Comparison of ENCODE assay signal across 9 mouse cellular contexts in the genomic region with DNA sequence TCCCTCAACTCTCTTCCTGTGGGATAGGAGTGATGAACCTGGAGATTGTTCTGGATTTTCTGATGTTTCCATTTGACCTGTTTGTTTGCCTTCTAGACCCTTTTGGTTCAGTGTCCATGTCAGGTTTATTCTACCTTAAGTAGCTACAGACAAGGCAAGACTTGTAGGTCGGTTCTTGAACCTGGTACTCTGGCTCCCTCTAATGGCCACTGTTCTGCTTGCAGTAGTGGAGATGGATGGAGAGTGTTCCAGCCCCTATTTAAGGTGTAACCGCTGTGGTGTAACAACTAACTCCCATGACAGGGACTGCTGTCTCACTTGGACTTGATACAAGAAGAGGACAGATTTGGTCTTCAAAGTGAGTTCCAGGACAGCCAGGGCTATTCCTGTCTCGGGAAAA. TPM values are rescaled to one million over a fixed set of nuclear protein-coding genes. Genes with fewer than 3 reads are reported as not detected.
DNase-seq lines count a peak whose midpoint lies in the region; ATAC-seq and TF ChIP-seq lines count a peak whose summit lies in the region.
"Had no signal": no experiment of that assay in that cellular context is flagged by ENCODE, and none has a peak within 500 bp of the region (broad histone marks: within the 10 kb centered on the region; RNA-seq: fewer than 3 reads in every experiment).

No protein-coding gene starts in this region.

- no peak overlapping the region for H3K9ac ChIP-seq in liver, postnatal 0 days (replicated peaks)
- H3K9ac ChIP-seq: liver, embryonic 15.5 days had no signal

- peak; percentile 67; the same call in 1 of the 2 replicates for ATAC-seq in liver, postnatal 0 days

- H3K4me3 ChIP-seq in cerebellum, adult 2 months (replicated peaks; ENCODE audit: insufficient read depth, low read depth, low read length): no peak overlapping the region
- no peak overlapping the region for H3K4me3 ChIP-seq in gastrocnemius, adult 2 months
- H3K4me3 ChIP-seq in liver, postnatal 0 days (ENCODE audit: low read depth, low read length): no peak overlapping the region
- H3K4me3 ChIP-seq: liver, embryonic 15.5 days had no signal

- no peaks in the 10 kb centered on the region for H3K36me3 ChIP-seq in liver, postnatal 0 days (replicated peaks; ENCODE audit: insufficient read depth, low read length)
- H3K36me3 ChIP-seq: liver, embryonic 15.5 days had no signal

- TF ChIP-seq EP300 in liver, postnatal 0 days (IDR thresholded peaks at IDR 0.05; ENCODE audit: low read depth): no peak

- no peak for TF ChIP-seq POLR2A in cerebellum, adult 2 months (IDR thresholded peaks at IDR 0.05; ENCODE audit: borderline replicate concordance, insufficient read depth, low read length)

- no peaks in the 10 kb centered on the region for H3K4me1 ChIP-seq in cerebellum, adult 2 months (ENCODE audit: control insufficient read depth, insufficient read depth, low read length)
- no peaks in the 10 kb centered on the region for H3K4me1 ChIP-seq in liver, postnatal 0 days (ENCODE audit: insufficient read depth)

- no peaks in the 10 kb centered on the region for H3K27me3 ChIP-seq in cerebellum, adult 2 months (ENCODE audit: control insufficient read depth, insufficient read depth, low read length)
- no peaks in the 10 kb centered on the region for H3K27me3 ChIP-seq in liver, postnatal 0 days (ENCODE audit: insufficient read depth, low read length)
- H3K27me3 ChIP-seq: liver, embryonic 15.5 days had no signal

- peak; percentile 93 for DNase-seq in CD4-positive, CD25-positive, alpha-beta regulatory T cell, adult 2 months (ENCODE audit: low read depth, low spot score)
- peak; percentile 78 for DNase-seq in MEL-GATA-1-ER (ENCODE audit: extremely low read depth, low read depth)
- peak; percentile 69 to 79 for DNase-seq in cerebellum, adult 2 months
- DNase-seq in gastrocnemius, adult 2 months: peak; percentile 81
- peak; percentile 81 to 85 for DNase-seq in kidney, postnatal 4 days
- peak; percentile 79 for DNase-seq in liver, postnatal 0 days
- peak; percentile 73 for DNase-seq in right cerebral cortex, adult 18-20 months
- DNase-seq in urinary bladder, postnatal 36 days (ENCODE audit: low spot score in 2 of 2): peak; percentile 59

- intact Hi-C loops in gastrocnemius, adult 2 months (cut with DNase I): no loop called here

- H3K9me3 ChIP-seq in liver, postnatal 0 days (ENCODE audit: low read length): no peaks in the 10 kb centered on the region
- H3K9me3 ChIP-seq: liver, embryonic 15.5 days had no signal

- no peak overlapping the region for H3K27ac ChIP-seq in cerebellum, adult 2 months (ENCODE audit: insufficient read depth, low read length)
- peak overlapping the region; percentile 24; the same call in 1 of the 2 replicates for H3K27ac ChIP-seq in gastrocnemius, adult 2 months
- no peak overlapping the region for H3K27ac ChIP-seq in liver, postnatal 0 days (ENCODE audit: low read depth)
- H3K27ac ChIP-seq: liver, embryonic 15.5 days had no signal

- 7% methylated on average over 3 of the region's 3 CpGs for WGBS in cerebellum, adult 2 months
- 20% methylated on average over 3 of the region's 3 CpGs for WGBS in liver, postnatal 0 days (ENCODE audit: insufficient replicate concordance)

- peak; percentile 80 for TF ChIP-seq CTCF in cerebellum, adult 2 months (IDR thresholded peaks at IDR 0.05; ENCODE audit: borderline replicate concordance, insufficient read depth, low read depth, low read length)
- peak; percentile 88 for TF ChIP-seq CTCF in gastrocnemius, adult 2 months (IDR thresholded peaks at IDR 0.05)
- TF ChIP-seq CTCF in liver, postnatal 0 days (IDR thresholded peaks at IDR 0.05; ENCODE audit: low read depth): peak; percentile 91

- H3K4me2 ChIP-seq in liver, postnatal 0 days (ENCODE audit: low read depth, low read length): no peak overlapping the region
- H3K4me2 ChIP-seq: liver, embryonic 15.5 days had no signal

RNA-seq across cellular contexts. Expression of a gene that starts 3.8 kb away (rescaled TPM):
- polyA plus RNA-seq in cerebellum, adult 2 months (2012; rRNA removed): 20.5 and 20.7 TPM in 2 replicates
- total RNA-seq in gastrocnemius, adult 2 months (2021): 10 to 100 TPM; 77.2 to 80.3 TPM
- 10.4 and 11.8 TPM in 2 replicates for polyA plus RNA-seq in liver, postnatal 0 days (2015; fragmentation: Nextera tagmentation; extraction: Ambion mirVana)

RNA-seq across cellular contexts. Expression of a gene that starts 32.5 kb away (rescaled TPM):
- polyA plus RNA-seq in cerebellum, adult 2 months (2012; rRNA removed): 0.65 and 0.71 TPM in 2 replicates
- total RNA-seq in gastrocnemius, adult 2 months (2021): under 1 TPM in 1 of 2 experiments, not detected in 1; 0.11 TPM
- polyA plus RNA-seq in liver, postnatal 0 days (2015; fragmentation: Nextera tagmentation; extraction: Ambion mirVana): 0.90 and 1.1 TPM in 2 replicates
